Mouse (Mus musculus): Measurements from ENCODE around the gene Sf3a3. TPM values are rescaled to one million over a fixed set of nuclear protein-coding genes. Genes with fewer than 3 reads are reported as not detected.
"Not testable (repeated sequence)": the region's sequence is repeated elsewhere in the genome, so short reads cannot be mapped to it uniquely, and the experiment has no call there.

The Sf3a3 gene
- polyA plus RNA-seq, 1 experiment from 2014 or later: 134 TPM

GRCm38 (mm10) chr4:124704797-124705474 lies 9.6 kb upstream of the Sf3a3 start:
- 5% methylated on average over 11 of the region's 11 CpGs for WGBS
- H3K4me3 ChIP-seq (ENCODE audit: low read length): no peak overlapping the region
- H3K4me2 ChIP-seq (ENCODE audit: low read depth, low read length): peak overlapping the region; percentile 35
- no peaks in the 10 kb centered on the region for H3K9me3 ChIP-seq (ENCODE audit: control insufficient read depth, low read length)
- peak overlapping the region; percentile 44 for H3K9ac ChIP-seq (ENCODE audit: low read length)
- H3K27me3 ChIP-seq (ENCODE audit: control insufficient read depth, insufficient read depth, low read depth, low read length): no peaks in the 10 kb centered on the region
- peak; percentile 29; the same call in 1 of the 2 replicates for ATAC-seq (ENCODE audit: low read depth)
- H3K36me3 ChIP-seq (ENCODE audit: control insufficient read depth, insufficient read depth, low read length): no peaks in the 10 kb centered on the region; the same call in 1 of the 2 replicates
- H3K27ac ChIP-seq (ENCODE audit: low read length): peak overlapping the region; percentile 94
- H3K4me1 ChIP-seq (replicated peaks; ENCODE audit: control insufficient read depth, insufficient read depth, low read length): peaks cover 47% of the 10 kb centered on the region

- H3K9ac ChIP-seq (ENCODE audit: low read length): peak overlapping the region; percentile 1; the same call in 1 of the 2 replicates
- H3K27me3 ChIP-seq (ENCODE audit: control insufficient read depth, insufficient read depth, low read depth, low read length): no peaks in the 10 kb centered on the region
- H3K4me2 ChIP-seq (ENCODE audit: low read depth, low read length): peak overlapping the region; percentile 12; the same call in 1 of the 2 replicates
- peak overlapping the region; percentile 94 for H3K27ac ChIP-seq (ENCODE audit: low read length)
- WGBS: 81% methylated on average over 23 of the region's 23 CpGs
- peaks cover 49% of the 10 kb centered on the region for H3K4me1 ChIP-seq (replicated peaks; ENCODE audit: control insufficient read depth, insufficient read depth, low read length)
- no peak overlapping the region for H3K4me3 ChIP-seq (ENCODE audit: low read length)
- no peaks in the 10 kb centered on the region; the same call in 1 of the 2 replicates for H3K36me3 ChIP-seq (ENCODE audit: control insufficient read depth, insufficient read depth, low read length)
- H3K9me3 ChIP-seq (ENCODE audit: control insufficient read depth, low read length): no peaks in the 10 kb centered on the region
- ATAC-seq (ENCODE audit: low read depth): no peak
Measured at GRCm38 (mm10) chr4:124705661-124706269, 8.8 kb upstream of the Sf3a3 start.

- 83% methylated on average over 25 of the region's 25 CpGs for WGBS
- peaks cover 43% of the 10 kb centered on the region for H3K4me1 ChIP-seq (replicated peaks; ENCODE audit: control insufficient read depth, insufficient read depth, low read length)
- not testable (repeated sequence) for H3K36me3 ChIP-seq (ENCODE audit: control insufficient read depth, insufficient read depth, low read length); H3K9ac ChIP-seq (ENCODE audit: low read length); H3K9me3 ChIP-seq (ENCODE audit: control insufficient read depth, low read length); ATAC-seq (ENCODE audit: low read depth); H3K4me2 ChIP-seq (ENCODE audit: low read depth, low read length); H3K27me3 ChIP-seq (ENCODE audit: control insufficient read depth, insufficient read depth, low read depth, low read length); H3K4me3 ChIP-seq (ENCODE audit: low read length)
- H3K27ac ChIP-seq (ENCODE audit: low read length): peak overlapping the region; percentile 27
Measured at GRCm38 (mm10) chr4:124707381-124708199, 7.0 kb upstream of the Sf3a3 start.

GRCm38 (mm10) chr4:124708200-124708517 lies 6.4 kb upstream of the Sf3a3 start:
- ATAC-seq (ENCODE audit: low read depth); H3K9me3 ChIP-seq (ENCODE audit: control insufficient read depth, low read length); H3K36me3 ChIP-seq (ENCODE audit: control insufficient read depth, insufficient read depth, low read length); H3K27me3 ChIP-seq (ENCODE audit: control insufficient read depth, insufficient read depth, low read depth, low read length): not testable (repeated sequence)
- H3K4me3 ChIP-seq (ENCODE audit: low read length): peak overlapping the region; percentile 46
- H3K9ac ChIP-seq (ENCODE audit: low read length): peak overlapping the region; percentile 65; the same call in 1 of the 2 replicates
- peaks cover 42% of the 10 kb centered on the region for H3K4me1 ChIP-seq (replicated peaks; ENCODE audit: control insufficient read depth, insufficient read depth, low read length)
- peak overlapping the region; percentile 69 for H3K4me2 ChIP-seq (ENCODE audit: low read depth, low read length)
- WGBS: 8% methylated on average over 1 of the region's 1 CpGs
- peak overlapping the region; percentile 96 for H3K27ac ChIP-seq (ENCODE audit: low read length)

GRCm38 (mm10) chr4:124708518-124709477 lies 5.8 kb upstream of the Sf3a3 start:
- no peaks in the 10 kb centered on the region for H3K9me3 ChIP-seq (ENCODE audit: control insufficient read depth, low read length)
- H3K27me3 ChIP-seq (ENCODE audit: control insufficient read depth, insufficient read depth, low read depth, low read length): no peaks in the 10 kb centered on the region
- H3K4me3 ChIP-seq (ENCODE audit: low read length): peak overlapping the region; percentile 46
- H3K27ac ChIP-seq (ENCODE audit: low read length): peak overlapping the region; percentile 96
- WGBS: 1% methylated on average over 41 of the region's 41 CpGs
- peak overlapping the region; percentile 69 for H3K4me2 ChIP-seq (ENCODE audit: low read depth, low read length)
- peak overlapping the region; percentile 65 for H3K9ac ChIP-seq (ENCODE audit: low read length)
- ATAC-seq (ENCODE audit: low read depth): peak; percentile 90
- H3K4me1 ChIP-seq (replicated peaks; ENCODE audit: control insufficient read depth, insufficient read depth, low read length): peaks cover 36% of the 10 kb centered on the region
- H3K36me3 ChIP-seq (ENCODE audit: control insufficient read depth, insufficient read depth, low read length): no peaks in the 10 kb centered on the region; the same call in 1 of the 2 replicates

GRCm38 (mm10) chr4:124709961-124710446 lies 4.6 kb upstream of the Sf3a3 start:
- Histone ChIP-seq H3K27me3 (ENCODE audit: control insufficient read depth, insufficient read depth, low read depth, low read length) (no peaks in the 10 kb centered on the region), H3K27ac (ENCODE audit: low read length) (peak overlapping the region; percentile 96), H3K4me2 (ENCODE audit: low read depth, low read length) (peak overlapping the region; percentile 69), H3K36me3 (ENCODE audit: control insufficient read depth, insufficient read depth, low read length) (no peaks in the 10 kb centered on the region; the same call in 1 of the 2 replicates), H3K4me3 (ENCODE audit: low read length) (peak overlapping the region; percentile 30), H3K4me1 (replicated peaks; ENCODE audit: control insufficient read depth, insufficient read depth, low read length) (peaks cover 24% of the 10 kb centered on the region), H3K9me3 (ENCODE audit: control insufficient read depth, low read length) (no peaks in the 10 kb centered on the region), H3K9ac (ENCODE audit: low read length) (peak overlapping the region; percentile 59)
- ATAC-seq (ENCODE audit: low read depth): no peak
- 3% methylated on average over 18 of the region's 18 CpGs for WGBS

- Histone ChIP-seq H3K36me3 (ENCODE audit: control insufficient read depth, insufficient read depth, low read length) (no peaks in the 10 kb centered on the region; the same call in 1 of the 2 replicates), H3K4me2 (ENCODE audit: low read depth, low read length) (no peak overlapping the region), H3K9me3 (ENCODE audit: control insufficient read depth, low read length) (no peaks in the 10 kb centered on the region), H3K9ac (ENCODE audit: low read length) (no peak overlapping the region), H3K27me3 (ENCODE audit: control insufficient read depth, insufficient read depth, low read depth, low read length) (no peaks in the 10 kb centered on the region), H3K4me3 (ENCODE audit: low read length) (no peak overlapping the region), H3K4me1 (replicated peaks; ENCODE audit: control insufficient read depth, insufficient read depth, low read length) (peaks cover 19% of the 10 kb centered on the region), H3K27ac (ENCODE audit: low read length) (no peak overlapping the region)
- WGBS: 5% methylated on average over 5 of the region's 5 CpGs
- no peak for ATAC-seq (ENCODE audit: low read depth)
Measured at GRCm38 (mm10) chr4:124710776-124711291, 3.7 kb upstream of the Sf3a3 start.

- Histone ChIP-seq H3K4me2 (ENCODE audit: low read depth, low read length) (no peak overlapping the region), H3K9me3 (ENCODE audit: control insufficient read depth, low read length) (no peaks in the 10 kb centered on the region), H3K4me3 (ENCODE audit: low read length) (no peak overlapping the region), H3K9ac (ENCODE audit: low read length) (no peak overlapping the region), H3K36me3 (ENCODE audit: control insufficient read depth, insufficient read depth, low read length) (peaks cover 4% of the 10 kb centered on the region; the same call in 1 of the 2 replicates), H3K27me3 (ENCODE audit: control insufficient read depth, insufficient read depth, low read depth, low read length) (no peaks in the 10 kb centered on the region), H3K27ac (ENCODE audit: low read length) (no peak overlapping the region), H3K4me1 (replicated peaks; ENCODE audit: control insufficient read depth, insufficient read depth, low read length) (peaks cover 19% of the 10 kb centered on the region)
- no peak for ATAC-seq (ENCODE audit: low read depth)
- 82% methylated on average over 6 of the region's 6 CpGs for WGBS
Measured at GRCm38 (mm10) chr4:124712618-124713017, 2.0 kb upstream of the Sf3a3 start.

All from lung, embryonic 16.5 days (tissue).